Mouse (Mus musculus) hematopoietic stem cell, adult 5-6 weeks (primary cell): Measurements from ENCODE around the gene Slc10a7. TPM values are rescaled to one million over a fixed set of nuclear protein-coding genes. Genes with fewer than 3 reads are reported as not detected.
"Not testable (repeated sequence)": the region's sequence is repeated elsewhere in the genome, so short reads cannot be mapped to it uniquely, and the experiment has no call there.

Source experiments
- ATAC-seq, 2 experiments: fragments of 125-278 bp in 1 of 2; replicated peaks in 1 of 2; 2 replicates each; pipeline ENCODE4 v1.8.0; 2016 to 2017; ENCODE audit warnings: inconsistent platforms in 2 of 2, mild to moderate bottlenecking in 2 of 2, moderate number of reproducible peaks in 2 of 2, low read depth in 1 of 2, moderate TSS enrichment in 1 of 2; ENCODE audit not compliant: low FRiP score in 2 of 2, poor library complexity in 2 of 2, severe bottlenecking in 2 of 2, insufficient read depth in 1 of 2, low TSS enrichment in 1 of 2
- total RNA-seq: library from RNA; stranded (forward); fragments of 172-1452, 232-1000 nt; gene quantifications from 2 replicates; pipeline ENCODE4 v1.2.3, GENCODE M21; 2017

Slc10a7 gene
- total RNA-seq, 1 experiment from 2014 or later, result 17.7 TPM

DNA sequence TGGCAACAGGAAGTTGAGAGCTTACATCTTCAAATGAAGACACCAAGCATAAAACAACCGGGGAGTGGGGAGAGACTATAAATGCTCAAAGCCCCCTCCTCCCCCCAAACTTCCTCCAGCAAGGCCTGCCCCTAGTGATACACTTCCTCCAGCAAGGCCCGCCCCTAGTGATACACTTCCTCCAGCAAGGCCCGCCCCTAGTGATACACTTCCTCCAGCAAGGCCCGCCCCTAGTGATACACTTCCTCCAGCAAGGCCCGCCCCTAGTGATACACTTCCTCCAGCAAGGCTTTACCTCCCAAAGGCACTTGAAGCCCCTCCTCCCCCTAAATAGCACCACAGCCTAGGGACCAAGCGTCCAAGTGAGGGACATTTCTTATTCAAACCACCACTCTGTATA is 33.5 kb downstream of the Slc10a7 start:
- not testable (repeated sequence) for ATAC-seq

GRCm38 (mm10) chr8:78543621-78544020 is 34.5 kb downstream of the Slc10a7 start:
- no peak for ATAC-seq

DNA sequence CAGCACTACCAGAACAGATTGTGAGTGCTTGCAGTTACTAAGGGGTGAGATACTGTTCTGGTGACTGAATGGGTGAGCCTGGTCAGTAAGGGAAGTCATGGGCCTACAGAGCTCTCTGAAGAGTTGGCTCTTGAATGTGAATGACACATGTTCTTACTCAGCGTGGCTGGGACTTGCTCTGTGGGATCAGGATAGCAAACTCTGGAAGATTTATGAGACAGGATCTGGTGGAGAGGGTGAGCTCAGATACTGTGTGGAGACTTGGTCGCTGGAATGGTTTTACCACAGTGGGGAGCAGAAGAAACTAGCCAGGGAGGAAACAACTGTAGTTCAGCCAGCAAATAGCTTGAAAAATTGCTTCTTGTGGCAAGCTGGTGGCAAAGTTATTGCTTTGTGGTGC is 35.4 kb downstream of the Slc10a7 start:
- ATAC-seq, result no peak

DNA sequence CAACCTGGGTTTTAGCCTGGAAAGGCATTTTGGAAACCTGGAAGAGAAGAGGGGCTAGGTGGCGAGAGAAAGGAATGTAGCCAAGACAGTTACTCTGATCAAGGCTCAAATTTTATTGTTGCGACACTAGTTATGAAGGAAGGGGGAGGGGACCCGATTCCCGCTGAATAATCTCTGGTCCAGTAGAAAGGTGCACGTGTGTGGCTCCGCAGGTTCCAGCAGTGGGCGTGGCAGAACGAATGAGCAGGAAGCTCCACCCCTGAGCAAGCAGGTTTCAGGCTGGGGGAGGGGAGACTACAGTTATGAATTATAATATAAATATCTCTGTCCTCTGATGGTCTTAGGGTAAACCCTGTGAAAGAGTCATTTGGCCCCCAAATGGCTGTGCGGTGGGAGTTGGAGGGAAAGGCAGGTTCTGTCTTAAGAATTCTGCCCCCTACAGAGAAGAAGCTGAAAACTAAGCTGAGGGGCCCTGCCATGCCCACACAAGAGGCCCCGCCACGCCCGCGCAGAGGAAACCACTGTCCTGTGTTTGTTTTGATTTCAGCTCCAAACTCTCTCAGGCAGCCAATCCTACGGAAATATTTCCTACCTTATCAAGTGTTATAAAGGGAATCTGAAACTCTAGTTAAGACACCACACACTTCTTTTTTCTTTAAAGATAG is 36.1 kb downstream of the Slc10a7 start:
- 0 out of 4 replicates have a peak, but pooled peaks have one; percentile 29 to 32 for ATAC-seq

- ATAC-seq, result no peak
Observed at GRCm38 (mm10) chr8:78549971-78550751, 41.0 kb downstream of the Slc10a7 start.

- no peak for ATAC-seq
Observed at GRCm38 (mm10) chr8:78550752-78551134, 41.6 kb downstream of the Slc10a7 start.

GRCm38 (mm10) chr8:78555817-78556216 is 46.7 kb downstream of the Slc10a7 start:
- no peak for ATAC-seq

- ATAC-seq, result no peak
Observed at GRCm38 (mm10) chr8:78556773-78557434, 47.8 kb downstream of the Slc10a7 start.

DNA sequence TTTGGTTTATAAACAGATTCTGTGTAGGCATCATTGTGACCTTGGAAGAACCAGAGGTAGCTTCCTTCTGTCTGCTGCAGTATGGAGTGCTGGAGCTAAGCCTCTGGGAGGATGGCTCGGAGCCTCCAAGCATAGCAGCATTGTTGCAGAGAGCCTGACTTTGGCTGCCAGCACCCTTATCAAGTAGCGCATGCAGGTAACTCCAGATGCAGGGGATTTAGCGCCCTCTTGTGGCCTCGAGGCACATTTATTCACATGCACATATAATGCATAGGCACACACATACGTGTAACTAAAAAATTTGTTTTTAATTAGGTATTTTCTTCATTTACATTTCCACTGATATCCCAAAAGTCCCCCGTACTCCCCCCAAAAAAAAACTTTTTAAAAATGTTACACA is 52.5 kb downstream of the Slc10a7 start:
- no peak for ATAC-seq

DNA sequence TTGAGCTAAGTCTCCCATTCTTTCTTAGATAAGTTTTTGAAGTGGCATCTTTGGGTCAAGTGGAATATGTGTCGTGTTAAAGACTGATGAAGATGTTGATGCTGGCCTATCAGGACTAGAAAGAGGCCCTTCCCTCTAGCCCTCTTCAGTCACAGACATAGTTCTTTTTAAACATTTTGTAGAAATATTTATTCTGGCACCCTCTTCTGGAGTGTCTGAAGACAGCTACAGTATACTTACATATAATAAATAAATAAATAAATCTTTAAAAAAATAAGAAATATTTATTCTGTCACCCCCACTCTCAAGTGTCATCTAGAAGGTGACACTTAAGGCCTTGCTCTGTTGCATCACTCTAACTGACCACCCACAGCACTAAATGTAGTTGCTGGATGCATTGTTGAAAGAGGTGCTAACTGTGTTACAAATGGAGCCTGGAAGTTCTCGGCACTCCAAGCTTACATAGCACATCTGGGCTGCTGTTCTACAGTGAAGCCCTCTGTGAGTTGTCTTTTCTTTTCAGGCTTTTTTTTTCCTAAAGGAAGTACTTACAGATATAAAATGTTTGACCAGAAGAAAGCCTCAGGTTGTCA is 54.4 kb downstream of the Slc10a7 start:
- ATAC-seq, result no peak

- ATAC-seq, result no peak
Observed at GRCm38 (mm10) chr8:78564200-78564599, 55.1 kb downstream of the Slc10a7 start.

GRCm38 (mm10) chr8:78568196-78568595 is 59.0 kb downstream of the Slc10a7 start:
- ATAC-seq, result no peak

- ATAC-seq, result no peak
Observed at GRCm38 (mm10) chr8:78571528-78571927, 62.4 kb downstream of the Slc10a7 start.

DNA sequence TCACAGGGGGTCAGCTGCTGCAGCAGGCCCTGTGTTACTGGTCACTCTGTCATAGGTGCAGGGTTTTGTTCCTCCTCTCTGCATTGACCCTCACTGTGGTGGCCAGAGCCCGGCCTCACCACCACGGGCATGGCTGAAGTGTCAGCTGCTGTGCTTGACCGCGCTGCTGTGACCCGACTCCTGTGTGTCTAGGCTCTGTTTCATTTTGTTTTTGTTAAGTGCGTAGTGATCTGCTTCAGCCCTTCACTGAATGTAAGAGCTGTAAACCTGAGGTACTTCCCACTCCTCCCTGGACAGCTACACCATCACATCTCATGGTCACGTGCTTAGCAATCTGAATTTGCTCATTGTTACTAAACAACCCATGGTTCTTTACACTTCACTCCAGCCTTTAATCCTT is 65.1 kb downstream of the Slc10a7 start:
- ATAC-seq, result no peak

DNA sequence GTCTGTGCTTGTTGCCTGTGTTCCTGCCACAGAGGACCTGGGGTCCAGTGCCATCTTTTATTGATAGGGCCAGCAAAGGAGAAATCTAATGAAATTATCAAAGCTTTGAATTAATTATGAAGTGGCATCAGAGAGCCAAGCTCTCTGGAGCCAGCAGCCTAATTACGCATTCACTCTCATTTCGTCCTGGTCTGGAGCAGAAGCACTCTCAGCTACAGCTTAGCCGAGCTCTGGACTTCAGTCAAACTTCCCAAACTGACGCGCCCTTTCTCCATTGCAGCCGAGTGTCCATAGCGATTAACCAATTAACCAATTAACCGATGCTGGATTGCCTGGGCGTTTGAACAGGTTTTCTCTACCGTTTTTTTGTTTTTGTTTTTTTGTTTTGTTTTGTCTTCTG is 68.4 kb downstream of the Slc10a7 start:
- ATAC-seq, result no peak

- ATAC-seq, result no peak
Observed at GRCm38 (mm10) chr8:78578036-78578435, 68.9 kb downstream of the Slc10a7 start.

GRCm38 (mm10) chr8:78584011-78584776 is 75.0 kb downstream of the Slc10a7 start:
- no peak for ATAC-seq
